Mouse (Mus musculus) left cerebral cortex, adult 8-10 months (tissue): ENCODE measurements around the gene Fdxacb1. TPM values are rescaled to one million over a fixed set of nuclear protein-coding genes. Genes with fewer than 3 reads are reported as not detected.

Experiments used
- DNase-seq, 2 experiments: peaks; one replicate each; pipeline ENCODE4 v3.0.0; 2022; ENCODE audit warnings: low spot score in 2 of 2
- total RNA-seq, 4 experiments: library from RNA; stranded (reverse); gene quantifications; 2 replicates each; pipeline ENCODE4 v1.2.4; 2022

Fdxacb1 gene
- total RNA-seq, 4 experiments from 2014 or later = 5.3 to 6.6 (median 5.8) TPM

DNA sequence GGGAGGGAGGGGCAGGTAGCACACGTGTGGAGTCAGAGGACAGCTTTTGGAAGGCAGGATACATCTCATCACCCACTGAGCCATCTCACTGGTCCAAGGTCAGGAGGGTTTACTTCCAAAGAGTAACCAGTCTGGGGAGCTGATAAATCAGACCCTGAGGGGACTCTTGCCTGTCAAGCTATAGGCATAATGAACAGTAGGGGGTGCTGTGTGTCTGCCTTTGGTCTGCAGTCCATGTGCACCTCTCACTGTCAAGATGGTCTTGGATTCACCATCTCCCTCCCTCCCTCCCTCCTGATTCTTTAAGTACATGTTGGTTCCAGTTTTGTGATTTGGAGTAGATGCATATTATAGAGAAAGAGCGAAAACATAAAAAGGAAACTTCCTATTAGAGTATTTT, 32.9 kb downstream of the Fdxacb1 start:
- DNase-seq = no peak

DNA sequence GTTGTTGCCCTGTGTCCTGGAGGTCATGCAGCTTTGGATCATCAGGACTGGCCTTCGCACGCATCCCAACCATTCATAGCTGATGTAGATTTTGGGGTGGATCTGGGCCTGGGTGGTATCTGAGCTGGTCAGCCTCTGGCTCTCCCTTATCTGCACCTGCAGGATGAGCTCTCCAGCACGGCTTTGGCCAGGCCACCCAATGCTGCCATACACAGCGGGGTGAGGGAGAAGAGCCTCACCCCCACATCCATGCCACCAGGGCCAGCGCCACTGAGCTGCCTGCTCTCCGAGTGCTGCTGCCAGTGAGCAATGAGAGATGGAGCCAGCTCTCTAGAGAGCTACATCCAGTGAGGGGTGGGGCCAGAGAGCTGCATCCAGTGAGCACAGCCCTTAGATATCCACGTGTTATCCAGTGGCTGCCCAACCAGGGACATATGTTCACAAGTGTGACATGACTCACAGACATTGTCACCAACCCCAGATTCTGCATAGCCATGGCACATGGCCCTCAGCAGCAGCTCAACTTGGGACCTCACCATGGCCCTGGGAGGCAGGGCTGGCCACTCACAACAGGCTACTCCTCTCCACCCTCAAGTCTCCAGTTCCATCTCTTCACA, 35.1 kb downstream of the Fdxacb1 start:
- no peak for DNase-seq

DNA sequence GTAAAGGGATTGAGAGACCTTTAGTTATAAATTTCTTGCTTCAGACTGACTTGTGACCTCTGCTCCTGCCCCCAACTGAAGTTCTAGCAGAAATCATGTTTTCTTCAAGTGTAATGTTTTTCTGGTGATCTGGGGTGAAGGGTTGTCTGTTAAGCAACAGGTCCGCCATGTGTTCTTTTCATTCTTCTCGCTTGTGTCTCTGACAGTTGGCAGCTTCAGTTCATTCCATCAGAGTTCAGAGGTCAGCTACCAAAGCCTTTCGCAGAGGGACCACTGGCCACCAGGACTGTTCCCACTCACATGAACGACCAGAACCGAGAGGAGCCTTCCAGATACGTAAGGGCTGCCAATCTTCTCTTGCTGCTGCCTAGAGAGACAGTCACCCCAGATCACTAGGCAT, 40.4 kb downstream of the Fdxacb1 start:
- DNase-seq = no peak

DNA sequence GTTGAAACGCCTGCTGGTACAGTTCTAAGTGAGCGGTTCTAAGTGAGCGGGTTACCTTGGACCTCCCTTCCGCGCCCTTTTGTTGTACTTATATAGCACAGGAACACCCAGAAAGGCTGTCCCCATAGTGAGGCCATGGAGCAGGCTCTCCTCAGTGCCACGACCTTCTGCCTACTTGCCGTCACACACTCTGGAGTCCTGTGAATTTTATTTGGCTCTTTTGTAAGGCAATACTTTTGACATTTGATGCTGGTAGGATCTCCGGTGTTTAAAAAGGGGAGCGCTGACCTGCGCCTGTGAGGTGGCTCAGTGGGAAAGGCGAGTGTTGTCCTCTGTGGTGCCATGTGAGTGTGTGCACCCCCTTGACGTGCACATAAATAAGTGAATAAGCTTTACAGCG, 41.1 kb downstream of the Fdxacb1 start:
- no peak for DNase-seq

DNA sequence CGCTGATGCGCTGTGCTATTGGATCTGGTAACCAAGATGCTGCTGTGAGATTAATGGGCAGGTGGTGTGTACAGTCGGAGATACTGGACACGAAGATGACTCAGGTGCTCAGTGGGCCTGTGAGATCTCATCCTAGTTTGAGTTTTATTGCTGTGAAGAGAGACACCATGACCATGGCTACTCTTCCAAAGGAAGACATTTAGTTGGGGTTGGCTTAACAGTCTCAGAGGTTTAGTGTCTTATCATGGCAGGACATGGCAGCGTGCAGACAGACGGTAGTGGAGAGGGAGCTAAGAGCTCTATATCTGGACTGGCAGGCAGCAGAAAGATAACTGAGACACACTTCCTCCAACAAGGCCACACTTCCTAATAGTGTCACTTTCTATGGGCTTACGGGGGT, 43.2 kb downstream of the Fdxacb1 start:
- no peak for DNase-seq

DNA sequence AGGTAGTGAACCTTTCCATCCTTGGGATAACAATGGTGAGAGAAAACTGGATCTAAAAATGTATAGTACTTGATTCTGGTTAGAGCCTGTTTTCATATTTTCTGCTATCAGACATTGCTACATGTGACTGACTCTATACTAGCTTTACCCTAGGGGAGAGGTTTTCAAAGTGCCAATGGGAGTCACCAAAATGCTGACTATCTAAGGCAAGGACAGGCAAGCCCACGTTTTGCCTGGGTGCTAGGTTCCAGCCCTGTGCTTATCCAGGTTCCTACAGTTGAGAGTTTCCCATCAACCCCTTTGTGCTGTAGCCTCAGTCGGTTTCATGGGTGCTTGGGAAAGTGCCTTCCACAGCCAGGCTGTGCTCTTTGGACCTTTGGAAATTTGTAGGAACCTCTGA, 43.7 kb downstream of the Fdxacb1 start:
- DNase-seq = no peak

DNA sequence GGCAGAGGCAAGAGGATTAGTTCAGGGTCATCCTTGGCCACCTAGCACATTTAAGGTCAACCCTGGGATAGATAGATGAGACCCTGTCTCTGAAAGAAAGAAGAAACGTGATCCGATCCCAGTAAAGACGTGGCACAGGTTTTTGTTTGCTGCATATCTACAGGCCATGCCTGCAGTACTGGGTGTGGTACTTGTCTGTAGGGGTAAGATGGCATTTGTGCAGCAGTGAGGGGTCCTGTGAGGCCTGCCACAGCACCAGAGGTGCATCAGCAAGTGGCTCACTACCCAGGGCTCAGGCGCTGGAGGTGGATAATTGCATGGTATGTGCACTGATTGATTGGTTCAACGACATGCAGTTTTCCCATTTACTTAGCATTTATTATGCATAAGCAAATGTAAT, 45.8 kb downstream of the Fdxacb1 start:
- no peak for DNase-seq

DNA sequence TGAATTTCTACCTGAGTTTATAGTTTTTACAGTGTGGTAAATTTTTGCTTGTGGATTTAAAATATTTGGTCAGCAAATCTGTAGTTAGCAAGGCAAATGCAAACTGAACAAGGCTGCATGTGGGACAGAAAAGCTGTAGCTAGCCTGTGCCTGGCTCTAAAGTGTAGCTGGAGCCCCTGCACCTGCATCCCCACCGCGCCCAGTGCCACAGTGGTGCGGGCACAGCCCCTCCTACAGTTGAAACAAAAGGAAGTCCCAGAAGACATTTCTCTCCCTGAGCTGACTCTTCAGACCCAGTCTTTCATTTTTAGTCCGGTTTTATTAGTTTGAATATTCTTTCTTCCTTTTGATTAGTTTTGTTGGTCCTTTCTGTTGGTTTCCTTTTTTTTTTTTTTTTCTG, 47.6 kb downstream of the Fdxacb1 start:
- DNase-seq = no peak

DNA sequence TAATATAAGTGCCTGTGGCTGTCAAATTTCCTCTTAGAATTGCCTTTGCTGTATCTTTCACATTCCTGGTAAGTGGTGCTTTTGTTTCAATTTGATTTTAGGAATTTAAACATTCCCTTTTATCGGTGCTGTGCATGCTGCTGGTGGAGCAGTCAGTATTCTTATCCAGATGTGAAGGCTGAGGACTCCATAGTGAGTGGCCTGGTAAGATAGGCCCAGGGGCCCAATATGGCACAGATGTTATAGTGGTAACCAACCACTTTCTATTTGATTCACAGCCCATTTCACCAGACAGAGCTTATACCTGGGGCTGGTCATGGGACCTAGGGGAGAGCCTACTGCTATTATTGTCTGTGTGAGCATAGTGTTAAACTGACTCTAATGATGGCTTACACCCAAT, 48.5 kb downstream of the Fdxacb1 start:
- DNase-seq = no peak

DNA sequence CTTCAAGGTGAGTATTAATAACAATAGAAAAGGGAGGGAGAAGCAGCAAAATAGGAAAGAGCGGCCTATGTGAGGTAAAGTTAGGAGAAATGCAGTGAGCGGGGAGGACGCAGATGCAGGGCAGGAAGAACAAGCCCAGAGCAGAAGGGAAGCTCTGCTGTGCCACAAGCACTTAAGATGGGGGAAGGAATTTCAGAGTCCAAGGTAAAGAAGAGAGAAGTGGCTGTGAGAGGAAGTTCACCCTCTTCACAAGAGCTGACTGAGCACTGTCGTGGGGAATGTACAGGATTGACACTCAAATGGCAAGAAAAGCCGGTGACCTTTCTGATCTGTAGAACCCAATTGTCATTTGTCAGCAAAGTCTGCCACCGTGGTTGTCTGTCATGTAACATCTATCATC, 50.0 kb downstream of the Fdxacb1 start:
- DNase-seq = no peak

DNA sequence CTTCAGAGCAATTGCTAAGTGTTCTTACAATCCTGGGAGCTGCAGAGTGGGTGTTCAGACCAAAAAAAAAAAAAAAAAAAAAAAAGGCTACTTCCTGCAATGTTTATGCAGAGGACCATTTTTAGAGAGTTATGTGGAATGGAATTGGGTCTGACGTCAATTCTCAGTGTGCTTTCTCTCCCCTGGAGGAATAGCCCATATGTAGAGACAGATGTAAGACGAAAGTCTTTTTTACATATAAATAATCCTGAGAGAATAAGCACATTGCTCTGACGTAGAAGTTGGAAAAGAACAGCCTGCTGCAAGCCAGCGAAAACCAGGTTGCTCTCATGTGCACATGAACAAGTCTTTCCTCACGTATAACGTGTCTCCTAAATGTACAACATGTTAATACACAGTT, 51.7 kb downstream of the Fdxacb1 start:
- DNase-seq = peak in 1 of 2 experiments; percentile 43

DNA sequence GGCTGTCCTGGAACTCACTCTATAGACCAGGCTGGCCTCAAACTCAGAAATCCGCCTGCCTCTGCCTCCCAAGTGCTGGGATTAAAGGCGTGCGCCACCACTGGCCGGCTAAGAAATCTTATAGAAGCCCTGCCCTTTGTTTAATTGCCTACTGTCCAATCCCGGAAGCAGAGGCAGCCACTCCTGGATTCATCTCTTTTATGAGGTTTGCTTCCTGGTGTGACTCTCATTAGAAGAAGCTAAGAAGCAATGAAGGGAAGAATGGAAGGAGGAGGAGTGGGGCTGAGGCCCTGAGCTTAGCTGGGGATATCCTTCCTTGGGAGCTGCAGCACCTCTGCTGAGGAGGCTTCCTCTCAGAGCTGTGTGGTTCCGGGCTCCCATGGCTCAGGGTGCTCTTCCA, 53.6 kb downstream of the Fdxacb1 start:
- DNase-seq = no peak

DNA sequence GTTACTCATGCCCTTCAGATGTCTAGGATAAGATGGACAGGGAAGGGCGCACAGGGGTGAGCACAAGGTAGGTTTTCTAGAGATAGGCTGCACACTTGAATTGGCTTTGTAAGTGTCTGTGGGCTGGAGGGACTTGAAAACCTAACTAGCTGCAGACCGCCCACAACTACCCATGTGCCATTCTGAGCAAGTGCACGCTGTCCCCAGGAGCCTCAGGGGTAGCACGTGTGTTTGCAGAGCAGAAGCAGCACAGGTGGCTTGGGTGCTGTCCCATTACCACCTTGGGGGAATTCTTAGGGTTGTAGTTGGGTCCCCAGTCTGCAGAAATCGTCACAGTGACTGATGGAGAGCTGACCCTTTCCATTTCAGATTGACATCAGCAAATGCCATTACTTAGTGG, 54.2 kb downstream of the Fdxacb1 start:
- DNase-seq = no peak

Other genes starting within 250 kb of the Fdxacb1 start
- gene Pts, start 239.5 kb upstream of the Fdxacb1 start, total RNA-seq = 10 to 100 TPM; 28.2 to 31.7 (median 29.5) TPM
- gene Il18, start 213.4 kb upstream of the Fdxacb1 start, total RNA-seq = 10 to 100 TPM; 20.2 to 26.5 (median 25.1) TPM
- 1 to 10 TPM; 4.1 to 4.8 (median 4.4) TPM for gene Bco2, start 213.1 kb upstream of the Fdxacb1 start, total RNA-seq
- not detected for gene Tex12, start 206.9 kb upstream of the Fdxacb1 start, total RNA-seq
- gene Sdhd, start 164.4 kb upstream of the Fdxacb1 start, total RNA-seq = 100 to 1,000 TPM; 102 to 113 (median 109) TPM
- gene Timm8b, start 164.3 kb upstream of the Fdxacb1 start, total RNA-seq = 100 to 1,000 TPM; 195 to 210 (median 203) TPM
- gene Pih1d2, start 150.9 kb upstream of the Fdxacb1 start, total RNA-seq = 1 to 10 TPM; 2.3 to 4.4 (median 3.2) TPM
- gene Nkapd1, start 150.8 kb upstream of the Fdxacb1 start, total RNA-seq = 10 to 100 TPM; 19.5 to 20.4 (median 20.2) TPM
- 100 to 1,000 TPM; 110 to 123 (median 118) TPM for gene Dlat, start 108.5 kb upstream of the Fdxacb1 start, total RNA-seq
- 10 to 100 TPM; 67.0 to 85.3 (median 71.8) TPM for gene Dixdc1, start 28.7 kb upstream of the Fdxacb1 start, total RNA-seq
- 1 to 10 TPM; 2.7 to 3.7 (median 3.1) TPM for gene 2310030G06Rik, start 21.7 kb upstream of the Fdxacb1 start, total RNA-seq
- 100 to 1,000 TPM; 157 to 185 (median 170) TPM for gene Cryab, start 16.9 kb upstream of the Fdxacb1 start, total RNA-seq
- gene Hspb2, start 15.9 kb upstream of the Fdxacb1 start, total RNA-seq = 1 to 10 TPM in 3 of 4 experiments, under 1 TPM in 1; 0.74 to 2.4 (median 1.9) TPM
- 10 to 100 TPM; 26.1 to 31.9 (median 29.0) TPM for gene Alg9, start 6.8 kb downstream of the Fdxacb1 start, total RNA-seq
- 10 to 100 TPM; 32.3 to 39.7 (median 34.1) TPM for gene 1110032A03Rik, start 7.3 kb downstream of the Fdxacb1 start, total RNA-seq
- gene Ppp2r1b, start 77.1 kb downstream of the Fdxacb1 start, total RNA-seq = 10 to 100 TPM; 13.5 to 19.2 (median 16.8) TPM
- 10 to 100 TPM; 41.2 to 49.3 (median 43.6) TPM for gene Sik2, start 240.8 kb downstream of the Fdxacb1 start, total RNA-seq